Mouse (Mus musculus) midbrain, embryonic 13.5 days (tissue): ENCODE results near the gene Rin2. TPM values are rescaled to one million over a fixed set of nuclear protein-coding genes. Genes with fewer than 3 reads are reported as not detected.

Experiments used
- ATAC-seq: fragments of 200-750 bp; cut with Nextera tagmentation; 2 replicates; pipeline ENCODE4 v1.8.0; 2017; ENCODE audit warnings: mild to moderate bottlenecking, moderate TSS enrichment, moderate library complexity
- H3K27ac ChIP-seq: fragments of 300-500 bp; sonication (generic); 2 replicates; pipeline ENCODE4 v1.5.1; 2015; ENCODE audit warnings: inconsistent platforms, mild to moderate bottlenecking, moderate library complexity
- H3K27me3 ChIP-seq: fragments of 300-500 bp; sonication (generic); 2 replicates; pipeline ENCODE4 v1.6.1; 2015; ENCODE audit warnings: mild to moderate bottlenecking, inconsistent platforms
- H3K36me3 ChIP-seq: fragments of 300-500 bp; sonication (generic); 2 replicates; pipeline ENCODE4 v1.6.1; 2015; ENCODE audit warnings: mild to moderate bottlenecking, inconsistent platforms
- H3K4me1 ChIP-seq: fragments of 300-500 bp; sonication (generic); replicated peaks from 2 replicates; pipeline ENCODE4 v1.6.1; 2015; ENCODE audit warnings: inconsistent platforms
- H3K4me2 ChIP-seq: fragments of 300-500 bp; sonication (generic); replicated peaks from 2 replicates; pipeline ENCODE4 v1.6.1; 2015; ENCODE audit warnings: moderate library complexity, mild to moderate bottlenecking, inconsistent platforms
- H3K4me3 ChIP-seq: fragments of 300-500 bp; sonication (generic); replicated peaks from 2 replicates; pipeline ENCODE4 v1.5.1; 2015; ENCODE audit warnings: mild to moderate bottlenecking, inconsistent platforms
- H3K9ac ChIP-seq: fragments of 300-500 bp; sonication (generic); replicated peaks from 2 replicates; pipeline ENCODE4 v1.6.1; 2015; ENCODE audit warnings: mild to moderate bottlenecking, inconsistent platforms
- H3K9me3 ChIP-seq: fragments of 300-500 bp; sonication (generic); 2 replicates; pipeline ENCODE4 v1.6.1; 2016; ENCODE audit warnings: mild to moderate bottlenecking, inconsistent platforms
- WGBS: fragments of 180-500 bp; shearing (Covaris S2); methylation state at CpG from one replicate; pipeline ENCODE4 v1.1.7; 2015; 5-methylcytosine and 5-hydroxymethylcytosine counted together
- polyA plus RNA-seq: library from polyadenylated mRNA; unstranded; fragments of >200 nt; fragmentation: Nextera tagmentation; extraction: Ambion mirVana; gene quantifications from 2 replicates; pipeline ENCODE4 v1.2.1, GENCODE M21; 2015

Gene Rin2
- polyA plus RNA-seq, 1 experiment from 2014 or later, result 12.8 TPM

- no peaks in the 10 kb centered on the region for H3K27me3 ChIP-seq
- H3K36me3 ChIP-seq, result no peaks in the 10 kb centered on the region
- no peak overlapping the region for H3K27ac ChIP-seq
- H3K9me3 ChIP-seq, result no peaks in the 10 kb centered on the region
- no peaks in the 10 kb centered on the region for H3K4me1 ChIP-seq
- H3K4me2 ChIP-seq, result no peak overlapping the region
- no peak overlapping the region for H3K9ac ChIP-seq
- no peak overlapping the region for H3K4me3 ChIP-seq
- 99% methylated on average over 10 of the region's 10 CpGs for WGBS
- ATAC-seq, result no peak
These were observed 150.2 kb downstream of the Rin2 start for GRCm38 (mm10) chr2:145825221-145825620.

DNA sequence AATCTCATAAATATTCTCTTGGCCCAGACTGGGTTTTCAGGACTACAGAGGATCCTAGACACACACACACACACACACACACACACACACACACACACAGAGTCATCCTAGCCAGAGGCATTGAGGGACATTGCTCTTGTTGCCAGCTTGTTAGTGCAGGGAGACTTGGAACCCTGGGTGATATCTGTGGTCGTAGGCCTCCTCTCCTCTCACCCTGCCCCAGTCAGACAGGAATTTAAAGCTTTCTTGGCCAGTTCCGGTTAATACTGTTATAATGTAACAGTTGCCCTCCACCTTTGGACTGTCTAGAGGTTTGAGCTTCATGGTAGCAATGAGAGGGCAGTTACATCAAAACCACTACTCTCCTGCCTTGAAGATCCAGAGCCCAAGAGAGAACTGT, 152.9 kb downstream of the Rin2 start:
- Histone ChIP-seq H3K27me3 (no peaks in the 10 kb centered on the region), H3K4me2 (no peak overlapping the region), H3K9me3 (no peaks in the 10 kb centered on the region), H3K4me1 (peaks cover 11% of the 10 kb centered on the region), H3K27ac (no peak overlapping the region), H3K4me3 (no peak overlapping the region), H3K36me3 (no peaks in the 10 kb centered on the region), H3K9ac (no peak overlapping the region)
- ATAC-seq, result no peak
- WGBS, result 90% methylated on average over 2 of the region's 2 CpGs

DNA sequence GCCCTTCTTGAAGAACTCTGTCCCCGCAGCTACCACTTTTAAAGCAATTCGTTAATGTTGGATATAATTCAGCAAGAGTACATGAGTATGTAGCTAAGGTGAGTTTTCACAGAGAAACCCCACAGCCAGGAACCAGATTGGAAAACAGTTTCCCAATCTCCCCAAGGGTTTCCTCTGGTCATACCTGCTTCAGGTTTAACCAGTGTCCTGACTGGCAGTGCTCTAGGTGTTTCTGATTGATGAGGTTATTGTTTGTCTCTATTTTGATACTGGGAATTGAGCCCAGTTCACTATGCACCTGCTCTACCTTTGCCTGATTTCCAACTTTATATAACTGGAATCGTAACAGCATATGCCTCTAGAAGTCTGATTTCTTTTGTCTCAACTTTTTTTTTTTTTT, 153.6 kb downstream of the Rin2 start:
- Histone ChIP-seq H3K4me2 (no peak overlapping the region), H3K27ac (no peak overlapping the region), H3K36me3 (no peaks in the 10 kb centered on the region), H3K4me3 (no peak overlapping the region), H3K9me3 (no peaks in the 10 kb centered on the region), H3K27me3 (no peaks in the 10 kb centered on the region), H3K9ac (no peak overlapping the region), H3K4me1 (peaks cover 15% of the 10 kb centered on the region)
- WGBS, result 93% methylated on average over 3 of the region's 3 CpGs
- no peak for ATAC-seq

- WGBS, result 85% methylated on average over 4 of the region's 4 CpGs
- Histone ChIP-seq H3K4me3 (no peak overlapping the region), H3K9me3 (no peaks in the 10 kb centered on the region), H3K27ac (no peak overlapping the region), H3K9ac (no peak overlapping the region), H3K27me3 (no peaks in the 10 kb centered on the region), H3K36me3 (no peaks in the 10 kb centered on the region), H3K4me2 (no peak overlapping the region), H3K4me1 (peaks cover 15% of the 10 kb centered on the region)
- no peak for ATAC-seq
These were observed 154.2 kb downstream of the Rin2 start for GRCm38 (mm10) chr2:145829231-145829630.

GRCm38 (mm10) chr2:145830417-145830816, 155.4 kb downstream of the Rin2 start:
- ATAC-seq, result no peak
- H3K9ac ChIP-seq, result no peak overlapping the region
- no peaks in the 10 kb centered on the region for H3K9me3 ChIP-seq
- no peaks in the 10 kb centered on the region for H3K36me3 ChIP-seq
- H3K27me3 ChIP-seq, result no peaks in the 10 kb centered on the region
- no peak overlapping the region for H3K4me2 ChIP-seq
- WGBS, result 87% methylated on average over 3 of the region's 3 CpGs
- no peak overlapping the region for H3K27ac ChIP-seq
- H3K4me3 ChIP-seq, result no peak overlapping the region
- peaks cover 15% of the 10 kb centered on the region for H3K4me1 ChIP-seq

DNA sequence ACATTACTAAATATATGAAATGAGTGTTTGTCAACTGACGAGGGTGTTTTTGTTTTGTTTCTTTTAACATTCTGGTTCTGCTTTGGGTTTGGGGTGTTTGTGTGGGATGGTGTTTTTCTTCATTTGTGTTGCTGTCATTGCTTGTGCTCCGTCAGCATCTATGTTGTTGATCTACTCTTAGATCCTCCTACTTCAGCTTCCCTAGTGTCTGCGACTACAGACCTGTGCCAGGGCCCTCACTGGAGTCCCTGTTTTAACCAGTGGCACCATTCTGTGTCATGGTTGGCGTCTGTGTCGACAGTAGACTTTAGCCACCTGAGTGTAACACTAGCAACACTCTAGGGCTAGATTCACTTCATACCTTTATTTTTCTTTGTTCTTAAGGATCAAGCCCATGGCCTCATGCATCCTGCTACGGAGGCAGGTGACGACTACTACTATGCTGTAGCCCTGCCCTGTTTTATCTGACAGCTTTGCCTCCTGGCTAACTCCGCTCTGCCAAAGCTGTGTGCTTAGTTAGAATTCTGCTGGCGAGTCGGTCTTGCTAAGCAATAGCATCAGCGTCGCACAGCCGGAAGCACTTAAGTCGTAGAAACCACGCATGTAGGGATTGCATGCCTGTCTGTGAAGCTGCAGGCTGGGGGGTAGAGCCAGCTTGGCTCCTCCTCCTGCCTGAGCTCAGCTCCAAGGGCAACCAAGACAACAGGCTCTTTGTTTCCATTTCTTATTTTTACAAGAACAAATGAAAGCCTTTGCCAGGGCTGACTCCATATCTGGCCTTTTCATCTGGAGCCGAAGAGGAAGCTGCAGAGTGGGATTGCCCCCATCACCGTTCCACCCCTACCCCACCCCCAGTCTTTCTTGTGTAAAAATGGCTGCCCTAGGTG, 157.2 kb downstream of the Rin2 start:
- Histone ChIP-seq H3K4me2 (peak overlapping the region; percentile 36), H3K9ac (0 out of 2 replicates have a peak overlapping the region, but pooled peaks have one; percentile 16), H3K27ac (peak overlapping the region; percentile 88), H3K27me3 (no peaks in the 10 kb centered on the region), H3K9me3 (no peaks in the 10 kb centered on the region), H3K4me1 (peaks cover 15% of the 10 kb centered on the region), H3K4me3 (no peak overlapping the region), H3K36me3 (no peaks in the 10 kb centered on the region)
- 35% methylated on average over 17 of the region's 17 CpGs for WGBS
- peak; percentile 95 for ATAC-seq

- Histone ChIP-seq H3K27me3 (no peaks in the 10 kb centered on the region), H3K36me3 (no peaks in the 10 kb centered on the region), H3K4me3 (no peak overlapping the region), H3K4me2 (peak overlapping the region; percentile 36), H3K4me1 (peaks cover 15% of the 10 kb centered on the region), H3K27ac (peak overlapping the region; percentile 88), H3K9me3 (no peaks in the 10 kb centered on the region), H3K9ac (no peak overlapping the region)
- 77% methylated on average over 5 of the region's 5 CpGs for WGBS
- no peak for ATAC-seq
These were observed 157.8 kb downstream of the Rin2 start for GRCm38 (mm10) chr2:145832836-145833221.

DNA sequence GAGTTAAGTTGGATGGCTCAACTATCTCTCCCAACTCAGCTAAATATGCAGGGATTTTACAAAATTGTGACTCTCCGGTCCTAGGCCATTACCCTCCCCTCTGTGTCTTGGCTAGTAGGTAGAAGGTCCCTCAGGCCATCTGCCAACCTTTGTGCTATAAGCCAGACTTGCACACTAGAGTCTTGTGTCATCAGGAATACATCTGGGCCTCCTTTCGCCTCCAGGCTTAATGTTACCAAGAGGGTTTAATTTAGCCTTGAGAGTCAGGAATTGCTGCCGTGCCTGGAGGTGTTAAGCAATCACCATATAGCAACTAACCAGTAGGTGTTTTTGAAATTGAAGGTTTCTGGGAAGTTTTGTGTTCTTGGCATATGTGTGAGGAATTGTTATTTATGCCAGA, 158.3 kb downstream of the Rin2 start:
- no peak for ATAC-seq
- Histone ChIP-seq H3K27me3 (no peaks in the 10 kb centered on the region), H3K9ac (no peak overlapping the region), H3K4me1 (peaks cover 15% of the 10 kb centered on the region), H3K36me3 (no peaks in the 10 kb centered on the region), H3K9me3 (no peaks in the 10 kb centered on the region), H3K4me3 (no peak overlapping the region), H3K4me2 (no peak overlapping the region), H3K27ac (peak overlapping the region; percentile 88; the same call in 1 of the 2 replicates)
- 90% methylated on average over 3 of the region's 3 CpGs for WGBS

- Histone ChIP-seq H3K27me3 (no peaks in the 10 kb centered on the region), H3K9ac (no peak overlapping the region), H3K4me3 (no peak overlapping the region), H3K9me3 (no peaks in the 10 kb centered on the region), H3K4me2 (no peak overlapping the region), H3K27ac (no peak overlapping the region), H3K36me3 (no peaks in the 10 kb centered on the region), H3K4me1 (peaks cover 25% of the 10 kb centered on the region)
- WGBS, result 95% methylated on average over 1 of the region's 1 CpGs
- no peak for ATAC-seq
These were observed 160.9 kb downstream of the Rin2 start for GRCm38 (mm10) chr2:145835920-145836319.

DNA sequence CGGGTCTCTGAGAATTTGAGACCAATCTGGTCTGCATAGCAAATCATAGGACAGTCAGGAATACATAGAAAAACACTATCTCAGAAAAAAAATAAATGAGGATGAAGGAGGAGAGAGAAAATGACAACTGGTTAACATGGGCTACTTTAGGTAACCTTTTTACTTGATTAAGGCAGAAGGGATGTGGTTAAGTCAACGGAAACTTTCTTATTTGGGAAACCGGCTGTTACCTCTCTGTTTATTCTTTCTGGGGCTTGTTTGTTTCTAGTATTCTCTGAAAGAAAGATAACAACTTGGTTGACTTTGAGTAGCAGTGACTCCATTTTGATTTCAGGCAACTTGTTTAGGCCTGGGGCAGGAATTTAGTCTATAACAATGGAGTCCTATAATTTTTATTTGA, 163.7 kb downstream of the Rin2 start:
- no peaks in the 10 kb centered on the region for H3K36me3 ChIP-seq
- no peaks in the 10 kb centered on the region for H3K27me3 ChIP-seq
- no peaks in the 10 kb centered on the region for H3K9me3 ChIP-seq
- peaks cover 10% of the 10 kb centered on the region; the same call in 1 of the 2 replicates for H3K4me1 ChIP-seq
- H3K4me2 ChIP-seq, result no peak overlapping the region
- WGBS, result 90% methylated on average over 3 of the region's 3 CpGs
- no peak overlapping the region for H3K4me3 ChIP-seq
- H3K27ac ChIP-seq, result no peak overlapping the region
- ATAC-seq, result no peak
- H3K9ac ChIP-seq, result no peak overlapping the region

GRCm38 (mm10) chr2:145839565-145840315, 164.7 kb downstream of the Rin2 start:
- H3K4me2 ChIP-seq, result no peak overlapping the region
- peaks cover 10% of the 10 kb centered on the region; the same call in 1 of the 2 replicates for H3K4me1 ChIP-seq
- H3K9me3 ChIP-seq, result no peaks in the 10 kb centered on the region
- H3K9ac ChIP-seq, result no peak overlapping the region
- 71% methylated on average over 9 of the region's 9 CpGs for WGBS
- no peak overlapping the region for H3K4me3 ChIP-seq
- H3K36me3 ChIP-seq, result no peaks in the 10 kb centered on the region
- peak; percentile 70; the same call in 1 of the 2 replicates for ATAC-seq
- no peak overlapping the region for H3K27ac ChIP-seq
- H3K27me3 ChIP-seq, result no peaks in the 10 kb centered on the region

GRCm38 (mm10) chr2:145840320-145840719, 165.3 kb downstream of the Rin2 start:
- 73% methylated on average over 3 of the region's 3 CpGs for WGBS
- H3K4me2 ChIP-seq, result no peak overlapping the region
- H3K27ac ChIP-seq, result no peak overlapping the region
- H3K4me1 ChIP-seq, result peaks cover 10% of the 10 kb centered on the region; the same call in 1 of the 2 replicates
- H3K27me3 ChIP-seq, result no peaks in the 10 kb centered on the region
- no peaks in the 10 kb centered on the region for H3K9me3 ChIP-seq
- no peaks in the 10 kb centered on the region for H3K36me3 ChIP-seq
- H3K4me3 ChIP-seq, result no peak overlapping the region
- H3K9ac ChIP-seq, result no peak overlapping the region
- 0 out of 2 replicates have a peak, but pooled peaks have one; percentile 52 for ATAC-seq
